Mouse (Mus musculus): ENCODE measurements around the gene Rasgrf2. TPM values are rescaled to one million over a fixed set of nuclear protein-coding genes. Genes with fewer than 3 reads are reported as not detected.

The Rasgrf2 gene
- total RNA-seq, 2 experiments from 2014 or later, result 6.0 to 6.9 TPM

DNA sequence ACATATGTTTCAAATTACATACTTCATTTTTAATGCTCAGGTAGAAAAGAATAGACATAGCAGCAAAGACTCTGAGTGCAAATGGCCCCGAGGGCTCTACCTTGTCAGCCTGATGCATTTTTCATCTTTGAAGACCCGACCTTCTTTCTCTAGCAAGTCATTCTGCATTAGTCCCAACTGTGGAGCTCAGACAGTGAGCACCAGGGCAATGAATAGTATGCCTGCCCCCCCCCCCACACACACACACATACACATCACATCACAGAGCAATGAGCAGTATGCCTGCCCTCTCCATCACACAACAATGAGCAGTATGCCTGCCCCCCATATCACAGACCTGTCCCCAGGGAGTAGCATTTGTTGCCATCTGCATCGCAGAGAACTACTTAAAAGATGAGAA is 80.2 kb downstream of the Rasgrf2 start:
- no peak for DNase-seq (ENCODE audit: low spot score)
- intact Hi-C loops (cut with DNase I), result no loop called here

GRCm38 (mm10) chr13:92041584-92042563 is 89.6 kb downstream of the Rasgrf2 start:
- DNase-seq (ENCODE audit: low spot score), result no peak
- intact Hi-C loops (cut with DNase I), result no loop called here

DNA sequence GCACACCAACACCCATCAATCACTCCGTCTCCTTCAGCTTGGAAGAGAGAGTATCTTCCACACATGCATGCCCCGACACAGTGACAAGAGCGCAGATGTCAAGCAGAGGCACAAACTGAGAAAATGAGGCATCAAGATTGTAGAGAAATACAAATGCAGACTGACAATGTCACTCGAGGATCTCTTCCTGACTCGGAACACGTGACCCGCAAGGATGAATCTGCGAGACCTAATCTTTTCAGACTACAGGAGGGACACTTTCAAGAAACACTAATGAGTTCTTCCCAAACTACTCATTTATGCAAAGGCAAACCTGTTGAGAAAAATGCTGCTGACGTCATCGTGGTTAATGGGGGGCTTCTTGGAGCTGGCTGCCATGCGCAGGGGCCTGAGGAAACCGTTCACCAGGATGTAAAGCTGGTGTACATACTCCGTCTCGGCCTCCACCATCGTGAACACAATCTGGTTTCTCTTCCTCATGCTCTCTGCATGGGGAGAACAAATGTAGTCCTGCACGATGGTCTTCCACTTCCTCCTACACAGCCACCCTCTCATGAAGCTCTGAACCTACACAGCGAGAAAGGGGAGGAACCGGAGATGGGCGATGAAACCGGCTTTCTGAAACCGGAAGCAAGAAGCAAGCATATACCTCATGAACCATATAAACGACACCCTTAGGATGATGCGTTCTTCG is 100.9 kb downstream of the Rasgrf2 start:
- no peak for DNase-seq (ENCODE audit: low spot score)
- intact Hi-C loops (cut with DNase I), result no loop called here

DNA sequence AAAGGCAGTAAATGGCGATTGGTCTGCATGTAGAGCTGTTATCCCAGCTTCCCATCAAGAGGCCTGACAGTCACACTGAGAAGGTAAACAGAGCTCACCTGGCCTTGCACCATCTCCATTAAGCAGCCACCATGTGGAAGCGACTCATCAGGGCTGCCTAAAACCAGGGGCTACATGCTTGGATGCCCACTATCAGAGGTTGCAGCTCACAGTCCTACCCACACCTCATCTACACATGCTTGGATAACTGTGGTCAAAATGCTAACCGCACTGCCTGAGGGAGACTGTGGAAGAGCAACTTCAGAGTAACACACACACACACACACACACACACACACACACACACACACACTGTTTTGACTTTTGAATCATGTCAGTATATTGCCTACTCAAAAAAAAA is 101.8 kb downstream of the Rasgrf2 start:
- intact Hi-C loops (cut with DNase I), result no loop called here
- DNase-seq (ENCODE audit: low spot score), result no peak

DNA sequence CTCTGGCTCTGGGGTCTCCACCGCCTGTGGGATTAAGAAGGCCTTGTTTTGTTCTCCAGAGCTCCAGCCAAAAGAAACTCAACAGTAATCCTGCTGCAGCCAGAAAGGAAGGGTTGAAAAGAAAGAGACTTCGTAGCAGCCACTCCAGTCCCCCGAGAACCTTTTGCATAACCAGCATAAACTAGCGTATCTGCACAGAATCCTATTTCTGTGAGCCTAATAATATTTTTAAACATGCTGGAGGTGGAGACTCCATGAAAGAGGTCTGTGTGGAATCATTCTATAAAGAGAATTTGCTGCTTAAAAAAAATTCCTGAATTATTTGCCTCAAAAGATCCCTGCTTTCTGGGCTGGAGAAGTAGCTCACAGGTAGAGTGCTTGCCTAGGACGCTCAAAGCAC is 103.5 kb downstream of the Rasgrf2 start:
- intact Hi-C loops (cut with DNase I), result no loop called here
- DNase-seq (ENCODE audit: low spot score), result no peak

DNA sequence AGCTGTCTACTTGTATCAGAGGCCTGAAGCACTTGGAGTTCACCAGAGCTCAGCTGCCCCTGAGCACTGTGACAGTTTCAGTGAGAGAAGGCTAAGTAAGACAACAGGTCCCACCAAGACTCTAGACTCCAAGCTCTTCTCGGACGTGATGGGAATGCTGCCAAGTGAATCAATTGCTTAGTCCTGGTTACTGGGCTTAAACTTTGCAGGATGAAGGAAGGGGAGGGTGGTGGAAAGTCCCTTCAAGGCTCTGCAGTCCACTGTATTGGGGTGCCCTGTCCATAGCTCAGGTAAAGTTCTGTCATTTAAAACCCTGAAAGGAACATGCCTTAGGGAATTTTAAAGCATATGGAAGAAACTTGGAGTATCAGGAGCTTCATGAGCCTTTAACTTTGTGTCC is 104.8 kb downstream of the Rasgrf2 start:
- DNase-seq (ENCODE audit: low spot score), result no peak
- intact Hi-C loops (cut with DNase I), result no loop called here

- intact Hi-C loops (cut with DNase I), result no loop called here
- no peak for DNase-seq (ENCODE audit: low spot score)
Measured at GRCm38 (mm10) chr13:92025124-92025523, 106.3 kb downstream of the Rasgrf2 start.

DNA sequence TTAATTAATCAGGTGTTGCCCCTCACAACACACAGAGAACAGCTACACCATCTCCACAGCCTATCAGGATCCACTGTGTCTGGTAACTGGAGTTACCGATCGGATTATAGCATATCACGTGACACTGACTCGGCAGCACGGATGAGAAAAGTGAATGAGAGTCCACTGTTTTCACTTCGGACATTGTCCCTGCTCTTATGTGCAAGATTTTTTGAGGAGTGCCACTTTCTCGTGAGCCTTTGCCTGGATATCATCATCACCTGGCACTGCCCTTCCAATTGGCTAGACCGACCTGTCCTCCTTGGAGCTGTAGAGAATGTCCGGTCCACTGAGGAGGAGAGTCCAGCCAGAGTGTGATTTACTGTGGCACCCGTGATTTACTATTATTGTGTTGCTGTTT is 109.3 kb downstream of the Rasgrf2 start:
- DNase-seq (ENCODE audit: low spot score), result no peak

GRCm38 (mm10) chr13:91996929-91997328 is 134.5 kb downstream of the Rasgrf2 start:
- DNase-seq (ENCODE audit: low spot score), result no peak
- intact Hi-C loops (cut with DNase I), result no loop called here

More for the DNA sequence above, 109.3 kb downstream of the Rasgrf2 start:
- intact Hi-C loops (cut with DNase I), result no loop called here

DNA sequence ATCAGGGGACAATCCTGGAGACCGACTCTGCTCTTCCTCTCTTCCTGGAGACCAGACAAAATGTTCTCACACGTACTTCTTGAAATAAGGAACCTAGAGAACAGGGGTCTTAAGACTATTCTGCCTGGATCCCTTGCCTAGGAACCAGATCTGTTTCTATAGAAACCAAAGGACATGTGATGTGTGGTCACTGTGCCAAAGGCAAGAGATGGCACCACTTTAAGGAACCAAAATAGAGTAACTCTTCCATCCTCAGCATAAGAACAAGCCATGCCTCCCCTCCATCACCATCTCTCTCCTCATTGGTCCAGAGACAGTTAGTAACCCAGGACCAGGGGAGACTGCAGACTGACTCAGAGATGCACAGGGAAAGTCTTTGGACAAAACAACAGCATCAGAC is 140.0 kb downstream of the Rasgrf2 start:
- no peak for DNase-seq (ENCODE audit: low spot score)
- intact Hi-C loops (cut with DNase I), result no loop called here

- no peak for DNase-seq (ENCODE audit: low spot score)
- intact Hi-C loops (cut with DNase I), result no loop called here
Measured at GRCm38 (mm10) chr13:91990709-91991284, 140.7 kb downstream of the Rasgrf2 start.

DNA sequence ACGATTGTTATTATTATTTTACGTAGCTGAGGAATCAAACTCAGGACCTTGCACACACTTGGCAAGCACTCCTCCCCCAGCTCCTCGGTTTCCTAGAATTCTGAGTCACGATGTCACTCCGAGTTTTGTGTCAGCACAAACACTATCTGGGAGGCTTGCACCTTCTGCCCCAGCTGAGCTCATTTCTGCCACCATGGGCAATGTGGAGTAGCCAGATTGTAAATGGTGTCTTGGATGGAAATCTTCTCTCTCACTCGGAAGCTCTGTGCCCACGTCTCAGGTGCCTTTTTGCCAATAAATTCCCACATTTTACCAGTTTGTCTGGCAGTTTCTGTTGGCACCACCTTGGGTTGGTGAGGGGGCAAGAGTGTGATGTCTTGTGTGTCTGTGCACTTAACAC is 143.1 kb downstream of the Rasgrf2 start:
- intact Hi-C loops (cut with DNase I), result no loop called here
- DNase-seq (ENCODE audit: low spot score), result no peak

GRCm38 (mm10) chr13:91986958-91987357 is 144.5 kb downstream of the Rasgrf2 start:
- no peak for DNase-seq (ENCODE audit: low spot score)
- intact Hi-C loops (cut with DNase I), result no loop called here

GRCm38 (mm10) chr13:91985915-91986589 is 145.4 kb downstream of the Rasgrf2 start:
- intact Hi-C loops (cut with DNase I), result no loop called here
- no peak for DNase-seq (ENCODE audit: low spot score)

DNA sequence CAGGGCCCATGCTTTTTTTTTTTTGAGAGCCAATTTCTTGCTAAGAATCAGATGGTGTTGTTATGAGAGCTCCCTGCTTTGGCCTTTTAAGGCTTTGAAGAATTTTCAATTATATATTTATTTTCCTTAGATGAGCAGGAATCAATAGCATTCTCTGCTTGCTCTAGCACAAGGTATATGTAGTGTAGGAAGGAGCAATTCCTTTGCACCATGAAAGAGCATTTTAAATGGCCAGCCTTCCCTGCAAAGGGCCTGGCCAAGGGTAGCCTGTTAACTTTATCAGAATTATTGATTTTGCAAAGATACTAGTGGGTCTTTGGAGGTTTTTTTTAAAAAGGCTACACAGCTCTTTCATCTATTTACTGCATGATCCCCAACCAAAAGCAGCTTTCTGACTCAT is 146.4 kb downstream of the Rasgrf2 start:
- no peak for DNase-seq (ENCODE audit: low spot score)
- intact Hi-C loops (cut with DNase I), result no loop called here

DNA sequence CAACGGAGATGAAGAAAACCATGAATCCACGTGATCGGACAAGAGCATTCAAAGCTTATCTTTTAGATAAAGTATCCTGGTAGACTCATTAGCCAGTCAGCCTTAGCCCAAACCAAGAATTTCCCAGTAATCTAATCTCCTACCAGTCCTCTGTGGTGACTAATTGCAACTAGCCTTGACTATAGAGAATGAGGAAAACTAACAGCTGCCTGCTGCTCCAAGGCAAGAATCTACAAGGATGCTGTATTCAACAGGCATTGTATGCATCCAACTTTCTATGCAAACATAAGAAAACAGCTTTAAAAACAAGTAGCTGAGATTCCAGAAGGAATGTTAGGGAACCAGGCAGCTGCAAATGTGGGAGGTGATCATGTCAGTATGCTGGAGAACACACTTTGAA is 149.4 kb downstream of the Rasgrf2 start:
- intact Hi-C loops (cut with DNase I), result no loop called here
- DNase-seq (ENCODE audit: low spot score), result no peak

GRCm38 (mm10) chr13:91981414-91981813 is 150.0 kb downstream of the Rasgrf2 start:
- DNase-seq (ENCODE audit: low spot score), result no peak
- intact Hi-C loops (cut with DNase I), result no loop called here

- intact Hi-C loops (cut with DNase I), result no loop called here
- DNase-seq (ENCODE audit: low spot score), result no peak
Measured at GRCm38 (mm10) chr13:91976971-91977370, 154.5 kb downstream of the Rasgrf2 start.

- intact Hi-C loops (cut with DNase I), result no loop called here
- no peak for DNase-seq (ENCODE audit: low spot score)
Measured at GRCm38 (mm10) chr13:91976541-91976940, 154.9 kb downstream of the Rasgrf2 start.

DNA sequence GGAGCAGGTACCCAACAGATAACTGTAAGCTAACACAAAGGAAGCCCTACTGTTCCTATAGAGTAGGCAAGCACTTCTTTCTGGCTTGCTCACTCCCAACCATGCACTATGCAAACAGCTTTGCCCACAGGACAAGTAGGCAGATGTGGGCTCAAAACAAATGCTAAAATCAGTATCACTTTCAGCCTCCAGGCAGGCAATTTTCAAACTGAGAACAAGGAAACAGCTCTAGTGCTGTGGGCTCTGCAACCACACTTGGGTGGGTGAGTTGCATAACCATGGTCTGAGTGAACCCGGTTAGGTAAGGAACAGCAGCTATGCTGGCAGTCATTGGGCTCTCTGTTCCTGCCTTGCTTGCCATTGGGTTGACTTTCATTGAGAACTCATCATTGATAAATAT is 157.3 kb downstream of the Rasgrf2 start:
- no peak for DNase-seq (ENCODE audit: low spot score)
- intact Hi-C loops (cut with DNase I), result no loop called here

Data from heart, postnatal 25 days (tissue).